Mouse (Mus musculus): ENCODE data around the gene Hist1h2an. TPM values are rescaled to one million over a fixed set of nuclear protein-coding genes. Genes with fewer than 3 reads are reported as not detected.
"Not testable (repeated sequence)": the region's sequence is repeated elsewhere in the genome, so short reads cannot be mapped to it uniquely, and the experiment has no call there.

Hist1h2an gene
- polyA plus RNA-seq, 1 experiment from 2014 or later, result 1.3 TPM

GRCm38 (mm10) chr13:21781639-21782038 lies 5.4 kb downstream of the Hist1h2an start:
- no peak for DNase-seq (ENCODE audit: low spot score)
- H3K36me3 ChIP-seq (ENCODE audit: insufficient read depth, low read length), result no peaks in the 10 kb centered on the region
- no peak overlapping the region for H3K27ac ChIP-seq (ENCODE audit: low read length)
- WGBS, result 90% methylated on average over 1 of the region's 1 CpGs
- no peaks in the 10 kb centered on the region for H3K9me3 ChIP-seq (ENCODE audit: low read length)
- no peak for ATAC-seq
- no peak overlapping the region for H3K4me2 ChIP-seq (replicated peaks; ENCODE audit: low read depth, low read length)
- no peaks in the 10 kb centered on the region for H3K27me3 ChIP-seq (replicated peaks; ENCODE audit: insufficient read depth, low read length)
- TF ChIP-seq EP300 (IDR thresholded peaks at IDR 0.05) (no peak), CTCF (IDR thresholded peaks at IDR 0.05) (no peak)
- no peak overlapping the region for H3K4me3 ChIP-seq (ENCODE audit: low read depth, low read length)
- peaks cover 10% of the 10 kb centered on the region; the same call in 1 of the 2 replicates for H3K4me1 ChIP-seq (ENCODE audit: insufficient read depth, low read depth, low read length)
- no peak overlapping the region for H3K9ac ChIP-seq (replicated peaks; ENCODE audit: low read depth)

- WGBS, result 32% methylated on average over 6 of the region's 6 CpGs
- Histone ChIP-seq H3K36me3 (ENCODE audit: insufficient read depth, low read length) (no peaks in the 10 kb centered on the region), H3K9me3 (ENCODE audit: low read length) (no peaks in the 10 kb centered on the region), H3K4me1 (ENCODE audit: insufficient read depth, low read depth, low read length) (peaks cover 10% of the 10 kb centered on the region; the same call in 1 of the 2 replicates), H3K27me3 (replicated peaks; ENCODE audit: insufficient read depth, low read length) (no peaks in the 10 kb centered on the region), H3K4me3 (ENCODE audit: low read depth, low read length) (peak overlapping the region; percentile 52; the same call in 1 of the 2 replicates), H3K9ac (replicated peaks; ENCODE audit: low read depth) (peak overlapping the region; percentile 63; the same call in 1 of the 2 replicates), H3K27ac (ENCODE audit: low read length) (no peak overlapping the region), H3K4me2 (replicated peaks; ENCODE audit: low read depth, low read length) (peak overlapping the region; percentile 95)
- TF ChIP-seq EP300 (IDR thresholded peaks at IDR 0.05) (no peak), CTCF (IDR thresholded peaks at IDR 0.05) (no peak)
- no peak for ATAC-seq
- no peak for DNase-seq (ENCODE audit: low spot score)
Observed at GRCm38 (mm10) chr13:21781021-21781555, 5.9 kb downstream of the Hist1h2an start.

GRCm38 (mm10) chr13:21779767-21780731 lies 7.0 kb downstream of the Hist1h2an start, which contains the start of gene Hist1h1b:
Gene Hist1h1b, minus strand, starts transcription at chr13:21780625.
- peak; percentile 72 for DNase-seq (ENCODE audit: low spot score)
- peak; percentile 34 for ATAC-seq
- no peaks in the 10 kb centered on the region for H3K27me3 ChIP-seq (replicated peaks; ENCODE audit: insufficient read depth, low read length)
- H3K4me2 ChIP-seq (replicated peaks; ENCODE audit: low read depth, low read length), result peak within 1 kb of the TSS; percentile 95
- H3K36me3 ChIP-seq (ENCODE audit: insufficient read depth, low read length), result no peaks in the 10 kb centered on the region
- H3K4me1 ChIP-seq (ENCODE audit: insufficient read depth, low read depth, low read length), result peaks cover 10% of the 10 kb centered on the region; the same call in 1 of the 2 replicates
- under 1% methylated on average over 44 of the region's 44 CpGs for WGBS
- H3K27ac ChIP-seq (ENCODE audit: low read length), result peak within 1 kb of the TSS; percentile 86
- H3K9me3 ChIP-seq (ENCODE audit: low read length), result no peaks in the 10 kb centered on the region
- TF ChIP-seq EP300 (IDR thresholded peaks at IDR 0.05) (no peak), CTCF (IDR thresholded peaks at IDR 0.05) (no peak)
- peak within 1 kb of the TSS; percentile 63 for H3K9ac ChIP-seq (replicated peaks; ENCODE audit: low read depth)
- H3K4me3 ChIP-seq (ENCODE audit: low read depth, low read length), result peak within 1 kb of the TSS; percentile 52

DNA sequence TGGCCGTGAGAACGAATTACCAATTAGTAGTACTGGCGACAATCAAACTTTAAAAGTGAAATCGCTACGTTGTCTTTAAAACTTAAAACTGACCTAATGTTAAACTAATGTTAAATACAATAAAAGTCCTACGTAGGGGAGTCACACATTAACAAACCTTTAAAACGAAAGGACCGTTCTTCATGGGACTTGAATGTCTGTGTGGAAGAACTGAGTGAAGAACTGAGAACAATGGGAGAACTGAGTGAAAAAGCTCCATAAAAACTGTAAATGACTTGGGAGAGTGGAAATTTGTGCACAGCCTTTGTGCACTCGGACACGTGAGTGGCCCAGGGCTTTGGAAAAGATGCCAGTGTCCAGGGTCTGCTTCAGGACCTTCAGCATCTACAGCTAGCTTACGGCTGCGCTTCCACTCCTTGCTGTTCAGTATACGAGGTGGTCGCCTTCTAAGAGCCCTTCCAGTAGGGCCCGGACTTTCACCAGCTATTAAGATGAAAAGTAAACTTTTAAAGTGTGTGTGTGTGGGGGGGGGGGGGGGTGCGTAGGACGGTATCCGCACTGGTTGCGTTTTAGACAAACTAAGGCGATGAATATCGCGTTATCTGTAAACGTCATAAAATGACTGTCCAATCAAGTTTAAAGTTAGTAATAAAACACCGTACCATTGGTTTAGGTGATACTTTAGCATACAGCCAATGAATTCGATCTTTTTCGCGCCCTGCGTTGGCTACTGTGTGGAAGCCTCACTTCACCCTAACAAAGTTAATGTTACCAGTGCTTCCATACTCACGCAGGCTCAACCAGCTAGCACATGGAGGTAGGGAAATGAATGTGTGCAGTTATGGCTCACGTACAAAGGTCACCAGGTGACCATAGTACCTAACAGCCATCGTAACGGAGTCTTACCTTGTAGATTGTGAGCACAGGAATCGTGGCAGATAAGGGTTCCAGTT lies 7.9 kb downstream of the Hist1h2an start:
- DNase-seq (ENCODE audit: low spot score), result peak; percentile 98
- Histone ChIP-seq H3K4me3 (ENCODE audit: low read depth, low read length) (peak overlapping the region; percentile 52), H3K9ac (replicated peaks; ENCODE audit: low read depth) (peak overlapping the region; percentile 63), H3K9me3 (ENCODE audit: low read length) (no peaks in the 10 kb centered on the region), H3K4me2 (replicated peaks; ENCODE audit: low read depth, low read length) (peak overlapping the region; percentile 95), H3K36me3 (ENCODE audit: insufficient read depth, low read length) (no peaks in the 10 kb centered on the region), H3K27ac (ENCODE audit: low read length) (peak overlapping the region; percentile 86), H3K4me1 (ENCODE audit: insufficient read depth, low read depth, low read length) (peaks cover 10% of the 10 kb centered on the region; the same call in 1 of the 2 replicates), H3K27me3 (replicated peaks; ENCODE audit: insufficient read depth, low read length) (no peaks in the 10 kb centered on the region)
- TF ChIP-seq CTCF (IDR thresholded peaks at IDR 0.05) (no peak), EP300 (IDR thresholded peaks at IDR 0.05) (peak; percentile 56)
- 2% methylated on average over 33 of the region's 33 CpGs for WGBS
- ATAC-seq, result peak; percentile 90

DNA sequence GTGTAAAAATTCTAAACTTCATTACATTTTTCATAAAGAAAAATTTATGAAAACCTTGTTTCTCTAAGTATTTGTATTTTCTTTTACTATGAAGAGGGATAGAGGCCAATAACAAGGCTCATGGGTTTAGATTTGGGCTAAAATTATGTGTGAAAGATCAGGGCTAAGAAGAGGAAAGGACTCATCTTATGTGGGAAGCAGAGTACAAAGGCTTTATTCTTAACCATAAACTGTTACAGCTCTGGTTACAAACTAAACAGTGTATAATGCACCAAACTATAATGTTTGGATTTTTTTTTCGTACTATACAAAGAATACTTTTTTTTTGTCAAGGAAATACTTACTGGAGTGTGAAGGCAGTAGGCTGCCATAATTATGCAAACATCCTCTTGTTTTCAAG lies 31.3 kb downstream of the Hist1h2an start:
- no peaks in the 10 kb centered on the region for H3K9me3 ChIP-seq (ENCODE audit: low read length)
- no peaks in the 10 kb centered on the region for H3K27me3 ChIP-seq (replicated peaks; ENCODE audit: insufficient read depth, low read length)
- no peak overlapping the region for H3K27ac ChIP-seq (ENCODE audit: low read length)
- H3K4me3 ChIP-seq (ENCODE audit: low read depth, low read length), result no peak overlapping the region
- ATAC-seq (no peak), DNase-seq (ENCODE audit: low spot score) (no peak)
- no peak overlapping the region for H3K9ac ChIP-seq (replicated peaks; ENCODE audit: low read depth)
- H3K4me2 ChIP-seq (replicated peaks; ENCODE audit: low read depth, low read length), result no peak overlapping the region
- 42% methylated on average over 1 of the region's 1 CpGs for WGBS
- no peaks in the 10 kb centered on the region; the same call in 1 of the 2 replicates for H3K4me1 ChIP-seq (ENCODE audit: insufficient read depth, low read depth, low read length)
- no peak for TF ChIP-seq EP300 (IDR thresholded peaks at IDR 0.05)
- no peak for TF ChIP-seq CTCF (IDR thresholded peaks at IDR 0.05)
- no peaks in the 10 kb centered on the region for H3K36me3 ChIP-seq (ENCODE audit: insufficient read depth, low read length)

DNA sequence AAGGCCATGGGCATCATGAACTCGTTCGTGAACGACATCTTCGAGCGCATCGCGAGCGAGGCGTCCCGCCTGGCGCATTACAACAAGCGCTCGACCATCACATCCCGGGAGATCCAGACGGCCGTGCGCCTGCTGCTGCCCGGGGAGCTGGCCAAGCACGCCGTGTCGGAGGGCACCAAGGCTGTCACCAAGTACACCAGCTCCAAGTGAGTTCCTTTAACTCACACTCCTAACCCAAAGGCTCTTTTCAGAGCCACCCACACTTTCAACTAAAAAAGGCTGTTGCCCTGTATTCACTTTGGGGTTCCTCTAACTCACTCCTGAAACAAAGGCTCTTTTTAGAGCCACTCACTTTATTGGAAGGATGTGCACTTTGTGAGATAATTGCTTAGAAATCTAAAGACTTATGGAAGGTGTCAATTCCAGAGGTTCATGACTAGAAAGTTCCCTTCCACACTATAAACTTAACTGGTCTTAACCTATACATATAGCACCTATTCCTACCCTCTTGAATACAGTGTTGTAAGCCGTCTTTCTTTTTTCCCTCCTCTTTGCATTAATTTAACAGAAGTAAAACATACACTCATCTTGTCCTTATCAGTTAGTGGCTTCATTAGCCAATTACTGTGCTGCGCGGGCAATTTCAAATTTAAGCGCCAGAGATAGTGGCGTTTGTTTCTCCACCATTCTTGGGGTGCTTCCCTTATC lies 32.6 kb downstream of the Hist1h2an start:
- WGBS, result under 1% methylated on average over 9 of the region's 26 CpGs
- H3K9ac ChIP-seq (replicated peaks; ENCODE audit: low read depth), result 0 out of 2 replicates have a peak overlapping the region, but pooled peaks have one; percentile 9
- peak overlapping the region; percentile 66 for H3K4me2 ChIP-seq (replicated peaks; ENCODE audit: low read depth, low read length)
- H3K27ac ChIP-seq (ENCODE audit: low read length), result peak overlapping the region; percentile 75; the same call in 1 of the 2 replicates
- H3K4me1 ChIP-seq (ENCODE audit: insufficient read depth, low read depth, low read length); H3K36me3 ChIP-seq (ENCODE audit: insufficient read depth, low read length); H3K9me3 ChIP-seq (ENCODE audit: low read length); H3K27me3 ChIP-seq (replicated peaks; ENCODE audit: insufficient read depth, low read length): not testable (repeated sequence)
- H3K4me3 ChIP-seq (ENCODE audit: low read depth, low read length), result peak overlapping the region; percentile 52
- ATAC-seq, result peak; percentile 15; the same call in 1 of the 2 replicates
- peak; percentile 58 for DNase-seq (ENCODE audit: low spot score)
